Mouse (Mus musculus): Measurements from ENCODE around the gene Tspear. TPM values are rescaled to one million over a fixed set of nuclear protein-coding genes. Genes with fewer than 3 reads are reported as not detected.

Tspear gene
- polyA plus RNA-seq, 1 experiment from 2014 or later = 0.59 TPM

DNA sequence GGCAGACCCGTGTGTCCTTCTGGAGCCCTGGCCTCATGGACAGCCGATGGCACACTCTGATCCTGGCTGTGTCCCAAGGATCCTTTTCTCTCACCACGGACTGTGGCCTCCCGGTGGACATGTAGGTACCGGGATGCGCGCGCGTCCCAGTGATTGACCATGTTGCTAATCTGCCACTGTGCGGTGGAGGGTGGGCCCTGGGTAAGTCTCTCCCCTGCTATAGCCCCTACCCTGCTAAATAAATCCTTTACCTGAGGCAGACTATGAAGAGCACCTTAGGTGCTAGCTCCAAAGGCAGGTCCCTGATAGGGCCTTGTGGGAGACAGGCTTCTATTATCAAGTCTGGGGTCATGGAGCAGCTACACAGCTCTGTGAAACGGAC lies 178.4 kb downstream of the Tspear start:
- Histone ChIP-seq H3K4me1 (peaks cover 13% of the 10 kb centered on the region), H3K36me3 (no peaks in the 10 kb centered on the region), H3K9me3 (replicated peaks) (no peaks in the 10 kb centered on the region), H3K4me3 (peak overlapping the region; percentile 36), H3K27ac (0 out of 2 replicates have a peak overlapping the region, but pooled peaks have one; percentile 7), H3K27me3 (ENCODE audit: low read depth, poor library complexity, severe bottlenecking) (no peaks in the 10 kb centered on the region)
- peak; percentile 41 for DNase-seq (ENCODE audit: low spot score)
- 29% methylated on average over 11 of the region's 11 CpGs for WGBS

DNA sequence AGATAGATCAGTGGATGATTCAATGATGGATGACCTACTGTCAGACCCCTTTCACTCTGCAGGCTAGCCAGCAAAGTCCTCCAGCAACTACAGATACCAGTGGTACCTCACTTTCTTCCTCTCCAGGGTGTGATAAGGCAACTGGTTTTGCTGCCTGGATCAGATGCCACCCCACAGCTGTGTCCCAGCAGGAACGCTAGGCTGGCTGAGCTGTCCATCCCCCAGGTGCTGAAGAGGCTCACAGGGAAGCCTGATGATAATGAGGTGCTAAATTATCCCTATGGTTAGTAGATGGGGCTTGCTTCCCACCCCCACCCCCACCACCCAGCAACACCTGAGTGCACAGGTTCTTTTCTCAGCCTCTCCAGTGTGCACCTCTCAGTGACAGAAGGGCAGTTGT lies 181.2 kb downstream of the Tspear start:
- H3K27ac ChIP-seq = no peak overlapping the region
- H3K4me1 ChIP-seq = peaks cover 13% of the 10 kb centered on the region
- WGBS = 11% methylated on average over 1 of the region's 1 CpGs
- peak; percentile 40 for DNase-seq (ENCODE audit: low spot score)
- H3K4me3 ChIP-seq = no peak overlapping the region
- H3K9me3 ChIP-seq (replicated peaks) = no peaks in the 10 kb centered on the region
- H3K36me3 ChIP-seq = no peaks in the 10 kb centered on the region
- H3K27me3 ChIP-seq (ENCODE audit: low read depth, poor library complexity, severe bottlenecking) = no peaks in the 10 kb centered on the region

DNA sequence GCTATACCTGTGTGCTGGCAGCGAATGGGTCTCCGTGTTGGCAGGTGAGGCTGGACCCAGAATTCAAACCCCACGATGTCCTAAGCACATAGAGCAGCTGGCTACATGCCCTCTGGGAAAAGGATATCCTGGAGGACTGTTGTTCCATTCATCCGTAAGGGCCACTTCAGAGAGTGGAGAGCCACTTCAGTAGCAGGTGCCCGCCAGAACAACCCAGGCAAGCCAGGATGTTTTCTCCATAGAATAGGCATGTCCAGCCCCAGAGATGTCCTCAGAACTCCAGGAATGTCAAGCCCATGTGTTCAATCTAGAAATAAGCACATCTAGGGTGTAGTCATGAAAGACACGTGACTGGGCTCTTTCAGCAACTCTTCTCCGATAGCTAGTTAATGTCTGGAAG lies 183.3 kb downstream of the Tspear start:
- Histone ChIP-seq H3K4me3 (no peak overlapping the region), H3K27me3 (ENCODE audit: low read depth, poor library complexity, severe bottlenecking) (no peaks in the 10 kb centered on the region), H3K27ac (no peak overlapping the region), H3K36me3 (no peaks in the 10 kb centered on the region), H3K4me1 (peaks cover 4% of the 10 kb centered on the region), H3K9me3 (replicated peaks) (no peaks in the 10 kb centered on the region)
- WGBS = 89% methylated on average over 7 of the region's 7 CpGs
- DNase-seq (ENCODE audit: low spot score) = no peak

DNA sequence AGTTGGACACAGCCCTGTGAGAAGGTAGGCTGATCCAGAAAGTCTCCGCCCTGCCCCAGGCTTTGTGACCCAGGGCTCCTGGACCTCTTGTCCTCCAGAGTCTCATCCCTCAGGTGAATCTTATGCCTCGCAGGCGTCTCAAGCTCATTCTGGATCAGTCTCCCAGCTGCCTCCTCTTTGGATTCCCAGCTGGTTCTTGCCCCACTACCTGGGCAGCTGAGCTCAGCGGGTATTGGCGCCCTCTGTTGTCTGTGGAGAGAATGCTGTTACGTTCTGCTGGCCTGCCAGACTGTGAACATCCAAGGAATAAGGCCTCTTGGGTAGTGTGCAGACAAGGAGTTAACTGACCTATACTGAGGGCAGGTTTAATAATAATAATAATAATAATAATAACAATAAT lies 192.6 kb downstream of the Tspear start:
- WGBS = 67% methylated on average over 6 of the region's 6 CpGs
- no peak overlapping the region for H3K27ac ChIP-seq
- H3K27me3 ChIP-seq (ENCODE audit: low read depth, poor library complexity, severe bottlenecking) = no peaks in the 10 kb centered on the region
- no peaks in the 10 kb centered on the region for H3K9me3 ChIP-seq (replicated peaks)
- no peaks in the 10 kb centered on the region for H3K36me3 ChIP-seq
- H3K4me3 ChIP-seq = no peak overlapping the region
- H3K4me1 ChIP-seq = 0 out of 2 replicates have a peak, but pooled peaks cover 7% of the 10 kb centered on the region
- DNase-seq (ENCODE audit: low spot score) = no peak

DNA sequence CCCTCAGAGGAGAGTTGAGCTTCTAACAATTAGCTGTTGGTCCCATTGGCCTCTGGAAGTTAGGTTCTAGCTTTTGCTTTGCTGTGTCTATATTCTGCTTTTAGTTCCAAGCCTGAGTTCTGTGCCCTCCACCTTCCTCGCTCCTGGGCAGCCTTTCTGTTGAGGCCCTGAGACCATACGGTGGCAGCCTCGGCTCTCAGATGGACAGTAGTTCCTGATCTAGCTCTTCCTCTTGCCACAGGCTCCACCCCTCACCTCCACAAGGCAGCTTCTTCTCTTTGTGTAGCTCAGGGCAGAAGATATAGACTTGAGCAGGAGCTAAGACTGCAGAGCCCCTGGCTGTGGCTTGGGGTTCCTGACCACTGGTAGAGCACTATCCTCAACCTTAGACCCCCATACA lies 193.9 kb downstream of the Tspear start:
- Histone ChIP-seq H3K27me3 (ENCODE audit: low read depth, poor library complexity, severe bottlenecking) (no peaks in the 10 kb centered on the region), H3K9me3 (replicated peaks) (no peaks in the 10 kb centered on the region), H3K4me1 (0 out of 2 replicates have a peak, but pooled peaks cover 5% of the 10 kb centered on the region), H3K27ac (no peak overlapping the region), H3K4me3 (no peak overlapping the region), H3K36me3 (no peaks in the 10 kb centered on the region)
- DNase-seq (ENCODE audit: low spot score) = no peak
- 80% methylated on average over 3 of the region's 3 CpGs for WGBS

DNA sequence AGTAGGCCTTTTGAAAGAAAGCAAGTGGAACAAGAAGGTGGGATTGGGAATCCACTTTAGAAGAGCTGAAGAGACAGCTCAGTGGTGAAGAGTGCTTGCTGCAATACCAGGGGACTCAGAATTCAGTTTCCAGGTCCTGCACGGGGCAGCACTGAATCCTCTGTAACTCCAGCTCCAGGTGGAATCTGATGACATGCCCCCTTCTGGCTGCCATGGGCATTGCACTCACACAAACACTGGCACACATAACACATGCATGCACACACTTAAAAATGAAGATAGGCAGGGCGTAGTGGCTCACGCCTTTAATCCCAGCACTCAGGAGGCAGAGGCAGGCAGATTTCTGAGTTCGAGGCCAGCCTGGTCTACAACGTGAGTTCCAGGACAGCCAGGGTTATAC lies 196.2 kb downstream of the Tspear start:
- Histone ChIP-seq H3K36me3 (no peaks in the 10 kb centered on the region), H3K27ac (no peak overlapping the region), H3K4me3 (no peak overlapping the region), H3K4me1 (no peaks in the 10 kb centered on the region), H3K27me3 (ENCODE audit: low read depth, poor library complexity, severe bottlenecking) (no peaks in the 10 kb centered on the region), H3K9me3 (replicated peaks) (no peaks in the 10 kb centered on the region)
- DNase-seq (ENCODE audit: low spot score) = no peak
- WGBS = 85% methylated on average over 5 of the region's 5 CpGs

DNA sequence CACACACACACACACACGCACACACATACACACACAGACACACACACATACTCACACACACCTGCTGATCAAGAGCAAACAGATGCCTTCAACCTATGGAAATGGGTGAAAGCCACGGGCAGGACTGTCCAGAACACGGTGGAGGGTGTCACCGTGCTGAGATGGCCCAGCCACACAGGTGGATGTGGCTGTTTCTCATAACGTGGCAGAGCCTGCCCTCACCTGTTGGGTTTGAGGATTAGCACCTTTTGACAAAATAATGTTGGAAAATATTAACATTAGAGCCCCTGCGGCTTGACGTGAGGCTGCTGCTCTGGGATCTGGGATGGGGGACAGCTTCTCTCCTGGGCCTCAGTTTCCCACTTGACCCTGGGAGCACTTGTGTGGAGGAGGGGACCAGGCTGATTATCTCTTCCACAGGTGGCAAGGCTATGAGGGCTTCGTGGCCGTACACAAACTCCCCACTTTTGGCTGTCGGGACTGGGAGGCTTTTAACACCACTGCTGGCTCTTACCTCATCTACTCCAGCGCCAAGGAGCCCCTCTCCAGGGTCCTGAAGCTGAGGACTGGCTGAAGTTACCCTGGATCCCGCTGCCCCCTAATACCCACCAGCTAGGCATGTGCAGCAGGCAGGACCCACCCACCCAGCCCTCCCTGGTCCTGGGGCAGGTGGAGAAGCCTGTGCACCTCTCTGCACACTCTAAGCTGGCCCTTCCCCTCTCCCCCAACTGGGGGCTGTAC lies 199.8 kb downstream of the Tspear start:
- 57% methylated on average over 12 of the region's 12 CpGs for WGBS
- no peaks in the 10 kb centered on the region for H3K9me3 ChIP-seq (replicated peaks)
- H3K27ac ChIP-seq = no peak overlapping the region
- no peak overlapping the region for H3K4me3 ChIP-seq
- H3K36me3 ChIP-seq = no peaks in the 10 kb centered on the region
- H3K4me1 ChIP-seq = no peaks in the 10 kb centered on the region
- no peaks in the 10 kb centered on the region for H3K27me3 ChIP-seq (ENCODE audit: low read depth, poor library complexity, severe bottlenecking)
- DNase-seq (ENCODE audit: low spot score) = peak; percentile 58

DNA sequence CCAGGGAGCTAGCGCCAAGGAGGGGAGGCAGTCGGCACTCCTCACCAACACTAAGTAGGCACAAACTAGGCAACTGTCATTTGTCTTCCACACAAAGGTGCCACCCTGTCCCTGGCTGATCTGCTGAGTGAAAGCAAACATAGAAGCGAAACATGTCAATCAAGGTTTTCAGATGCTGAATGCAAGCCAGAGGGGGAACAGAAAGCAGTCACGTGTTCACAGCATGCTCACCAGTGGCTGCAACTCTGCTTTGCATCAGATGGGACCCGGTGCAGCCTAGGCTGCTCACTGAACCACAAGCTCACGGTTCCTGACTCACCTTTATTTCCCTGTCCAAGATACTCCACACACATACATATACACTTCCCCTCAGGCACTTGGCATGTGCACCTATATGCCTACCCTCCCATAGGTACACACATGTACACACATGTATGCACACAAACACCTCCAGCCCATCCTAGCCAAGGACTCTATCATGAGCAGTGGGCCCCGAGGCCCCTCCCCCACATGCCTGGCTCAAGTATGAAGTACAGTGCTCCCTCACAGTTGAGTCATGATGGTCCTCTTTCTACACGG lies 204.7 kb downstream of the Tspear start:
- Histone ChIP-seq H3K9me3 (replicated peaks) (no peaks in the 10 kb centered on the region), H3K4me3 (no peak overlapping the region), H3K27me3 (ENCODE audit: low read depth, poor library complexity, severe bottlenecking) (no peaks in the 10 kb centered on the region), H3K36me3 (no peaks in the 10 kb centered on the region), H3K27ac (no peak overlapping the region), H3K4me1 (no peaks in the 10 kb centered on the region)
- no peak for DNase-seq (ENCODE audit: low spot score)
- 89% methylated on average over 8 of the region's 8 CpGs for WGBS

DNA sequence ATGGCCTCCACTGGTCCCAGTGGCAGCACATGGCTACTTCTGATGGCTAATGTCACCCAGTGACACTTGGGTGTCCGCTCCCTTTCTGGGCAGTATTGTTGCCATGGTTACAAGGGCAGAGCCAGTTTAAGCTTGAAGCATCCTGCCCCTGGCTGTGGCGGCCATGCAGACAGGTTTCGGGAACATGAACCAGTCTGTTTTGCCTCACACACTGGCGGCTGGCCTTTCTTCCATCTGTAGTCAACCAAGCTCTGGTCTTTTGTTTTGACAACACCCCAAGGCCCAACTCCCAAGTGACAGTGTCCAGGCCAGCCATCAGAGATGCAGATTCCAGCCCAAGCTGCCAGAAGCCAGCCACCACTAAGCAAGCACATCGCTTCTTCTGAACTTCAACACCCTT lies 209.2 kb downstream of the Tspear start:
- H3K4me1 ChIP-seq = no peaks in the 10 kb centered on the region
- WGBS = 58% methylated on average over 5 of the region's 5 CpGs
- H3K36me3 ChIP-seq = no peaks in the 10 kb centered on the region
- H3K4me3 ChIP-seq = no peak overlapping the region
- no peaks in the 10 kb centered on the region for H3K9me3 ChIP-seq (replicated peaks)
- H3K27ac ChIP-seq = no peak overlapping the region
- peaks cover 3% of the 10 kb centered on the region for H3K27me3 ChIP-seq (ENCODE audit: low read depth, poor library complexity, severe bottlenecking)
- DNase-seq (ENCODE audit: low spot score) = no peak

DNA sequence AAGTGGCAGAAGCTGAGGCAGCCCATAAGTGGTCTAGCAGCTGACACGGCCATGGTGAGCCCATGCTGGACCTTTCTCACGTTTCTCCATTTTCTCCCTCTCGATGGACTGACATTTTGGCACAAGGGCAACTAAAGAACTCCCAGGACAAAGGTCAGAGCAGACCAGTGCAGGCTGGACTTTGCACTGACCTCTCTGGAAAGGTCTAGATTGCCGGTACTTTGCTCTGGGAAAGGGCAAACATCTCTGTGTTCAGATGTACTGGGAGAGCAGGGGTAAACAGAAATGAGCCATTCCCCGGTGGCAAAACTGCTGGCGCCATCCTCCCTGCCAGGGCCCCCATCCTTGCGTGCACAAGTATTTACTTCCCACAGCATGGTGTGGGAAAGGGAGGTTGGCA lies 213.8 kb downstream of the Tspear start:
- no peak overlapping the region for H3K4me3 ChIP-seq
- no peak overlapping the region for H3K27ac ChIP-seq
- H3K36me3 ChIP-seq = no peaks in the 10 kb centered on the region
- H3K27me3 ChIP-seq (ENCODE audit: low read depth, poor library complexity, severe bottlenecking) = peaks cover 23% of the 10 kb centered on the region
- no peaks in the 10 kb centered on the region for H3K9me3 ChIP-seq (replicated peaks)
- DNase-seq (ENCODE audit: low spot score) = no peak
- WGBS = 90% methylated on average over 7 of the region's 7 CpGs
- peaks cover 23% of the 10 kb centered on the region for H3K4me1 ChIP-seq

DNA sequence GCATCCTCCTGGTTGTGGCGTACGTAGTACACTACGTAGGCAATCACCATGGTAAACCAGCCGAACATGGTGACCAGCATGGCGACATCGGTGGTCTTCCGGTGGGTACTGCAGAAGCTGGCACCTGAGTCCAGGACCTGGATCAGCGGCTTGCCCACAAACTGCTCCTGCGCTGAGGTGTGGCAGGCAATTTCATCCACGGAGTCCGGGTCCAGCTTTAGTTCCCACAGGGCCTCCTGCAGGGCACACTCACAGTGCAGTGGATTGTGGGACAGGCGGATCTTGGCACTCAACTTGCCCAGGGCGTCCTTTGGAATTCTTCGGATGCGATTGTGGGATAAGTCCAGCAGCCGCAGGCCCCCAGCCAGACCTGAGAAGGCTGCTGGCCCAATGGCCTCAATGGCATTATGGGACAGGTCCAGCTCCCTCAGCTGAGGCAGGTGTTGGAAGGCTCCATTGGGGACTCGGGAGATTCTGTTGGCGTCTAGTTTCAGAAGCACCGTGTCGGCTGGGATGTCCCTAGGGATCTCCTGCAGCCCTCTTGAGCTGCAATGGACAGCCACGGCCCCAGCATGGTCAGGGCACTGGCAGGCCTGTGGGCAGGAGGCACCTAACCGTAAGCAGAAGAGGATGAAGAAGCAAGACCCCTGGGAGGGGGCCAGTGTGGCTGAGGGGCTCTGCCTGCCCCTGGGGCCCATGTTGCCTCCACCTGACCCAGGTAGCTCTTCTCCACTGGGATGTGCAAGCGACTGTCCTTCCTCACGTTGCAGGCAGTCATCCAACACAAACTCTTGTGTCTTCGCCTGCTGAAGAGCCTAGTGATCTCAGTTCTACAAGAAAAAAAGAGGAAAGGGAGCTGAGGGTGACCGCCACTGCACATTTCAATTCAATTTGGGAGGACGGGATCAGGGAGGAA lies 214.8 kb downstream of the Tspear start:
- no peak for DNase-seq (ENCODE audit: low spot score)
- H3K4me3 ChIP-seq = peak overlapping the region; percentile 66
- H3K36me3 ChIP-seq = no peaks in the 10 kb centered on the region
- WGBS = 88% methylated on average over 27 of the region's 27 CpGs
- H3K27me3 ChIP-seq (ENCODE audit: low read depth, poor library complexity, severe bottlenecking) = peaks cover 27% of the 10 kb centered on the region
- H3K9me3 ChIP-seq (replicated peaks) = no peaks in the 10 kb centered on the region
- peaks cover 23% of the 10 kb centered on the region for H3K4me1 ChIP-seq
- no peak overlapping the region for H3K27ac ChIP-seq

DNA sequence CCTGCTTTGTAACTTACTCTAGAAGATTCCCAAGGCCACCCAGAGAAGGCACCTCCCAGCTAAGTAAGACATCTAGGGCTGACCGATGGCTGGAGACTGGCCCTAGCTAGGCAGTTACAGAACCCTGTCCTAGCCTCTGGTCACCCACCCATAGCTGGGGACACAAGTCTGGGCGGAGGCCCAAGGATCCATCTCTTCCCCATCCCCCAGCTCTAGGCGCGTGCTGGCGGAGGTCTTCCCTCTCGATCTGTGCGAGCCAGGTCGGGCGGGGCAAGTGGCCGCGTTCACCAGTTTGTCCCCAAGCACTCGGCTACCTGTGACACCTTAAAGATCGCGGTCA lies 215.5 kb downstream of the Tspear start:
- WGBS = 2% methylated on average over 14 of the region's 14 CpGs
- Histone ChIP-seq H3K36me3 (no peaks in the 10 kb centered on the region), H3K9me3 (replicated peaks) (no peaks in the 10 kb centered on the region), H3K27me3 (ENCODE audit: low read depth, poor library complexity, severe bottlenecking) (peaks cover 27% of the 10 kb centered on the region), H3K27ac (peak overlapping the region; percentile 74), H3K4me1 (peaks cover 23% of the 10 kb centered on the region), H3K4me3 (peak overlapping the region; percentile 66)
- no peak for DNase-seq (ENCODE audit: low spot score)

Measured in limb, embryonic 10.5 days (tissue).